Mouse (Mus musculus) urinary bladder, postnatal 25 days (tissue): ENCODE results near the gene Plscr2.
"Not testable (repeated sequence)": the region's sequence is repeated elsewhere in the genome, so short reads cannot be mapped to it uniquely, and the experiment has no call there.

ENCODE experiments used
- DNase-seq: peaks from one replicate; pipeline ENCODE4 v3.0.0; 2022; ENCODE audit warnings: low spot score

Gene Plscr2

DNA sequence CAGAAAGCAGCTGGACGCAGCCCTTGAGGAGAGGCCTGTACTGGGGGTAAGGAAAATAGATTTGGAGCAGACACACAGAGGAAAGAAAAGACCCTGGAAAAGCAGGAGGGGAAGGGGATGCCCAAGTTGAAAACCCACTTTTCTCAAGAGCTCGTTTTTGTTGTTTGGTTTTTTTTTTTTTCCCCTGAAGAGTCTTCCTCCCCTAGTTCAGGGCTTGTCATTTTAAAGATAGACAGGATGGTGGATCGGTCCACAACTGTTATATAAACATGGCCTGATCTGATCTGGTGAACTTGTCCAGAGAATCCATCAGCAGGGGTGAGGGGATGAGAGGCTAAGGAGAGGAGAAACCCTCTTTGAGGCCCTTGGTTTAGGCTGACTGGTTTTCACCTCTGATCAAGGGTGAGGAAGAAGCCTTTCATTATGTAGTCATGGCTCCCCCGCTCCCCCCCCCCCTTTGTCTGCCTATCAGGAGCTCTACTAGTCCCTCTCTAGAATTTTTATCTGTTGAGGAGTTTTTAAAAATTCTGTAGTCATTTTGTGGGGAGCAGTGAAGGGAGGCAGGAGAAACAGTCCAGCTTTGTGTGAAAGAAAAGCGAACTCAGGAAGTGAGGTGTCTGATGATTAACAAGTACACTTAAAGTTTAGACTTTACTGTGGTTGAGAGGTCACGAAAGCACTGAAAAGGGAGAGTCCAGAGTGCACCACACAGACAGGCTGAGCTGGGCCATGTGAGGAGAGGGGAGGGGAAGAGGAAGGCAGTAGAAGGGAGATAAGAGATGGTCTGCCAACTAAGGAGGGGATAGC is 1.2 kb upstream of the Plscr2 start:
- DNase-seq = no peak

DNA sequence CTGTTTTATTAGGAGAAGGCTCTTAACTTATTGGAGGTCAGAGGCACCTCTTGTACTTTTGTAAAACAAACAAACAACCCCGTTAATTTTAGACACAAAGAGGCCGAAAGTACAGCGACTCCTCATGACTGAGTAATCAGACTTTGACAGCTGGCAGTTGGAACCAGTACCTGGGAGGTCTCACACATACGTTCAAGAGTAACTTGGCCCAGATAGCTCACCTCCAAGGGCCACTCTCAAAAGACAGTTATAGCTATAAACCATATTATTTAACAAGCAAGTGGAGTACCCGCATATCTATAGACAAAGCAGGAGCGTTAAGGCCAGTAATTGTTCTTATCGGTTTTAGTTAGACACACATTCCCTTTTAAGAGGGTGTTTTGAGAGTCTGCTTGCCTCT is 958 bp downstream of the Plscr2 start:
- DNase-seq = no peak

- DNase-seq = no peak
These were observed 4.6 kb downstream of the Plscr2 start for GRCm38 (mm10) chr9:92280048-92280447.

DNA sequence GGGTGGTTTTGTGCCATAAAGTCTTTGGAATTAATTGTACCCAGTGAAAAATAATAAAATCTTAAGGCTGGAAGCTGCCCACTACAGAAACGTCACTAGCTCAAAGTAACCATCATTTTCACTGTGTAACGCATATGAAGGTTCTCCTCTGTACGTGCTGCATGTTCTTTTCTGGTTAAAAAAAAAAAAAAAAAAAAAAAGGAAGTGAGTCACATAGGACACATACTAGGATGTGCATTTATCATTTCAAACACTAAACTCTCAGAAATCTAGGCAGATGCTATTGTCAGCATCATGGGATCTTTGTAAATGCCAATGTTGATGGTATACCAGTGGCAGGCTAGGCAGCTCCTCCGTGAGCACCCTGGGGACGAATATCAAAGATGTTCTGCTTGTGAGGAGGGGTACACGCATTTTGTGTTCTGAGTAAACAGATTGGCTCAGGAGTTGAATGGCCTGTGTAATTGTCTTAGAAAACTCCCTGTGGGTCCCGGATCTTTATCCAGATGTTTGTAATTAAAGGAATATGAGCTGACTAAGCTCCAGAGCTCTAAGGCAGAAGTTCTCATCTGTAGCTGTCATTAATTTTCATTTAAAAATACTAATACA is 7.3 kb downstream of the Plscr2 start:
- no peak for DNase-seq

GRCm38 (mm10) chr9:92289675-92290074 is 14.3 kb downstream of the Plscr2 start:
- no peak for DNase-seq

- no peak for DNase-seq
These were observed 16.8 kb downstream of the Plscr2 start for GRCm38 (mm10) chr9:92292169-92292568.

GRCm38 (mm10) chr9:92292922-92293321 is 17.5 kb downstream of the Plscr2 start:
- no peak for DNase-seq

DNA sequence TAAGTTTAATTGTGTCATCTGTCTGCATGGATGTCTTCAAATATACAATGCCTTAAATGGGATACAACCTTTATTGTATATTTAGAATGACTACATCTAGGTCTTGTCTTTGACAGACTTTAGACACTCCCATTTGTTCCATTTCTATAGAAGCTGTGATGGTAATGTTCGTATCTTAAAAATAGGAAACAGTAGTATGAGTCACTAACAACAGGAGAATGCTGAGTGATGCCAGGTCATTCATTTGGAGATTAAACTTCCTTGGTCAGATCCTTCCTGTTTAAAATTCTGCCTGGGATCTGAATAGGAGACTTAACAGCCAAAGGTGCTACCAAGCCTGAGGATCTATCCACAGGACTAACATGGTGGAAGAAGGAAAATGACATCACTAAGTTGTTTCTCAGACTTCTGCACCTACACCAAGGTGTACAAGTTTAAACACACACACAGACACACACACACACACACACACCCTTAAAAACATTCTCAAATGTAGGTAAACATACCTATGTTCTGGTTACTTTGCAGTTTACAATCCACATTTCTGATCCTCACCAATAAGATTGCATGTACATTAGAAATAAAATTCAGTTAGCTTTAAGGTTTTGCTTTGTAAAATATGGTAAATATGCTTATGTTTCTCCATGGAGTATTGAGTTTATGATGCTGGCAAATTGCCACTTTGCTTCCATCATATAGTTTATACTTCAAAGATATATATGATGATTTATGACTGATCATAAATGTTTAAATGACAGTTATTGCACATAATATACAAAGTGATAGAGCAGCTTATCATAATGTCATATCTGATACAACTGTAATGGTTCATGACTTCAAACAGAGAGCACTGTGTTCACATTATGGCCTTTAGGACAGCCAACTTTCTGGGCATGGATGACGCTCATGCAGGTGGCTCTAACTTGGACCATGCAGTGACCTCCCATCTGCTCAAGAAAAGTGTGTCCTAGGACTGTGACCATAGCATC is 18.5 kb downstream of the Plscr2 start:
- DNase-seq = no peak

GRCm38 (mm10) chr9:92298288-92298687 is 22.9 kb downstream of the Plscr2 start:
- DNase-seq = no peak

- DNase-seq = no peak
These were observed 25.8 kb downstream of the Plscr2 start for GRCm38 (mm10) chr9:92301213-92301612.

DNA sequence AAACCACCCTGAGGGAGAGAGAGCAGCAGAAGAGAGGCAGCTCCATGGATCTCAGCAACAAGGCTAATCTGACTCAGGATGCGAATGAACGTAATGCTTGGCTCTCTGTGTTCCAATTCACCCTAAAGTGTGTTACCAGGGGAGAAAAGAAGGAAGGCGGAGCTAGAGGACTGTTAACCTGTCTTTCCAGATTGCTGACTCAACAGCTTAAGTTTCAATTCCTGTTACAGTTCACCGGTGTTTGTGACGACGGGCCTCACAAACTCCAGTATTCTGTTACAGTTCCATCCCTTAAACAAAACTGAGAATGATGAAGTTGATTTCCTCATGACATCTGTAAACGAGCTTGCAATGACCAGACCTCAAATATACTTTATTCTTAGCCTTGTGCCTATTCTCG is 29.7 kb downstream of the Plscr2 start:
- no peak for DNase-seq

- DNase-seq = no peak
These were observed 30.3 kb downstream of the Plscr2 start for GRCm38 (mm10) chr9:92305620-92306220.

- DNase-seq = no peak
These were observed 33.7 kb downstream of the Plscr2 start, which contains the start of gene 1700057G04Rik for GRCm38 (mm10) chr9:92309077-92309476. Gene 1700057G04Rik, plus strand, starts transcription at chr9:92309377.

DNA sequence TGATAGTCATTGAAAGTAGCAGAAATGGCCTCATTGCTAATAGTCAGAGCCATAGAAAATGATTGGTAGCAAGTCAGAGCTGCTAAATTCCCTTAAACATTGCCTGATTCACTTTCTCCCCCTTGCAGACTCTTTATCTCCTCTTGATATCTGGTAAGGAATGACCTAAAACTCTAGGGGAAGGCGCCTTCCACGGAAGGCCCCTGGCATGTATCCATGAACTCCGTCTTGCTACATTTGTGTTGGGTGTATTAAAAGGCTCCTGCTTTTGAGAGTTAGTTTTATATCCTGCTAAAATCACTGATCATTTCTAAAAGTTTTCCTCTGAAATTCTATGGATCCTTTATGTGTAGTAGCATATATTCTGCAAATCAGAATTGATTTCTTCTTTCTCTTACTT is 41.4 kb downstream of the Plscr2 start:
- no peak for DNase-seq

DNA sequence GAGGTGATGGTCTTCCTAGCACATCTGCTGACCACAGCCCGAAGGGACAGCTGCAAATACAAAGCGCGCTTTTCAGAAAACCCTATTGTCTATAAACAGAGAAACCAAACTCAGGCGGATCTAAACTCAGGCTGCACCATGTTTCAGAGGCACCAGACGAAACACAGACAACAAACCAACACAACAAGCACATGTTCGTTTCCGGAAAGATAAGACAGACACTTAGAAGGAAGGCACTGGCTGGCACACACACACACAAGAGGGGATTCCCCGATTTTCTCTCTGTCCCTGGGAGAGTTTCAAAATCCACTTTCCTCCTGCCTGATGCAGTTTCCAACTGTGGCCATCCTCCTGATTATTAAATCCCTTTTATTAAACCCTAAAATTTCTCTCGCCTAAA is 50.5 kb downstream of the Plscr2 start:
- not testable (repeated sequence) for DNase-seq

DNA sequence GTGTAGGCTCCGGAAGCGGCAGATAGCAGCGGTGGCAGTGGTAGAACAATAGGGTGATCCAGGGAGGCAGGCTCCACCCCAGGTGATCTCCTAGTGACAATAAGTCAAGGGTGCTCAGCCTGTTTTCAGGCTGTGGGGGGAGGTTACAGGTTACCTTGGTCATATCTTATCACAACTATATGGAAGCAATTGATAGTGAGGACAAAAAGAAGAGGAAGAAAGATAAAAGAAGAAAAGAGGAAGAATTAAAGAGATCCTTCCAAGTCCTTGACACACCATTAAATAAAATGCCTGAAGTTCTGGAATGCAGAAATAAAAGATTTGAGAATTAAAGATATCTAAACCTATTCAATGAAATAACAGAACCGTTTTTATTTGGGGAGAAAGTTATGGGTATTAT is 51.4 kb downstream of the Plscr2 start:
- DNase-seq = no peak

DNA sequence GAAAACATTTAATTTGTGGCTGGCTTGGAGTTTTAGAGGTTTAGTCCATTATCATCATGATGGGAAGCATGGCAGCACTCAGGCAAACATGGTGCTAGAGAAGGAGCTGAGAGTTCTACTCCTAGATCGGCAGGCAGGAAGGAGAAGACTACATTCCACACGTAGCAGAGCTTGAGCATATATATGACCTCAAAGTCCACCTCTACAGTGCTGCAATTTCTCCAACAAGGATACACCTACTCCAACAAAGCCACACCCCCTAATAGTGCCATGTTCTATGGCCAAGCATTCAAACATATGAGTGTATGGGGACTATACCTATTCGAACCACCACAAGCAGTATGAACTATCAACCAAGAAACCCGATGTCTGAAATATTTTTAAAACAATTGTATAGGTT is 56.0 kb downstream of the Plscr2 start:
- DNase-seq = no peak

GRCm38 (mm10) chr9:92334845-92335244 is 59.4 kb downstream of the Plscr2 start:
- DNase-seq = no peak

DNA sequence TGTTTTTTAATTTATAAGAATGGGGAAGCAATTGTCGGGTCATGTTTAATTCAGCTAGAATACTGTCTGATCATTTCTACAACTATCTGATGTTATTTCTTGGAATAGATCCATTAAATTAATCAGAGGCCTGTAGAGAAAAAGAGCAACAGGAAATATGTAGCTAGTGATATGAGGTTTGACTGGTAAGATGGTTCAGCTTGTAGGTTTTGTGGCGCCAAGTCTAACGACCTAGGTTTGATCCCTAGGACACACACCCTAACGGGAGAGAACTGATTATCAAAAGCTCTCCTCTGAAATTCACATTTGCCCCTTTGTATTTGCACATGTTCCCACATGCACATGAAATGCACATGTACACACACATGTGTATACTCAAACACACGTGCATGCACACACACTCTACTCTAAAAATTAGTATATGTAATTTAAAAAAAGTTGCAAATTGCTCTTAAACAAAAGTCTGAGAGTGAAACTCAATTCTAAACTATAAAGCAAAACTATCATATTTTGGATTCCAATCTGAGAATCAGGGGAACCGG is 59.9 kb downstream of the Plscr2 start:
- DNase-seq = no peak

DNA sequence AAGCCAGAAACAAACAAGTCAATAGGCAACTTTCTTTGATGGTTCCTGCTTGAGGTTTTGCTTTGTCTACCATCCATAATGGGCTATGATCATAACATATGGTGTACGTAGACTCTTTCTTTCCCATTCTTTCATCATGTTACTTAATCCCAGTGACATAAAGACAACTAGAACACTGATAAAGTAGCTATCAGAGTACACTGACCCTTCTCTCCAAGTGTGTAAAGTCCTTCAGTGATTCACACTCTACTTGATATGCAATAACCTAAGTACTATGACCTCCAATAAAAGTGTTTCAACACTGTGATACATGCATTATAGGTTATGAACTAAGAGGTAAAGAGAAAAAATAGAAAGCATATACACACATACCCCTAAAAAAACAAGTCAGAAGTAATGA is 61.7 kb downstream of the Plscr2 start:
- no peak for DNase-seq

DNA sequence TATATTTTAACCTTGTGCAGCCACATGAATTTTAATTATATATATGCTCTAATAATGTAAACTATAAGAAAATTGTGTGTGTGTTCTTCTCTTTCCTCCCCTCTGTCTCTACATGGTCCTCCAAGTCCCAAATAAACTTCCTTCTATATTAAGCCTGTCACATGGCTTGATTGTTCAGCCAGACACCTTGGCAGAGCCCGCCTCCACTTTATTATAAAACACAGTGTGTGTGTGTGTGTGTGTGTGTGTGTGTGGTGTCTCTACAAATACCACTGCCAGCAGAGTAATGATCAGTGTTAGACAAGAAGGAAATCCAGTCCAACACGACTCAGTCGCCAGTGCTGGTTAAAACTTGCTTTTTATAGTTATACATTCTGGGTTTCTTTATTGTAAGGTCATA is 62.3 kb downstream of the Plscr2 start:
- DNase-seq = no peak

GRCm38 (mm10) chr9:92338954-92339353 is 63.6 kb downstream of the Plscr2 start:
- no peak for DNase-seq
